Mouse (Mus musculus) thymus, adult 2 months (tissue): ENCODE results near the gene Arhgap20.

Source experiments
- CTCF ChIP-seq: fragments of 200-500 bp; IDR thresholded peaks from 2 replicates; pipeline ENCODE4 v1.5.1; 2012; ENCODE audit warnings: mild to moderate bottlenecking, control low read depth, low read length, moderate library complexity, borderline replicate concordance; ENCODE audit not compliant: control insufficient read depth, poor library complexity, insufficient read depth; ENCODE audit errors: extremely low read depth
- POLR2A ChIP-seq: fragments of 200-500 bp; IDR thresholded peaks from 2 replicates; pipeline ENCODE4 v1.6.1; 2012; ENCODE audit warnings: mild to moderate bottlenecking, low read length, control low read depth, moderate library complexity; ENCODE audit not compliant: control insufficient read depth, poor library complexity, insufficient read depth; ENCODE audit errors: extremely low read depth

DNA sequence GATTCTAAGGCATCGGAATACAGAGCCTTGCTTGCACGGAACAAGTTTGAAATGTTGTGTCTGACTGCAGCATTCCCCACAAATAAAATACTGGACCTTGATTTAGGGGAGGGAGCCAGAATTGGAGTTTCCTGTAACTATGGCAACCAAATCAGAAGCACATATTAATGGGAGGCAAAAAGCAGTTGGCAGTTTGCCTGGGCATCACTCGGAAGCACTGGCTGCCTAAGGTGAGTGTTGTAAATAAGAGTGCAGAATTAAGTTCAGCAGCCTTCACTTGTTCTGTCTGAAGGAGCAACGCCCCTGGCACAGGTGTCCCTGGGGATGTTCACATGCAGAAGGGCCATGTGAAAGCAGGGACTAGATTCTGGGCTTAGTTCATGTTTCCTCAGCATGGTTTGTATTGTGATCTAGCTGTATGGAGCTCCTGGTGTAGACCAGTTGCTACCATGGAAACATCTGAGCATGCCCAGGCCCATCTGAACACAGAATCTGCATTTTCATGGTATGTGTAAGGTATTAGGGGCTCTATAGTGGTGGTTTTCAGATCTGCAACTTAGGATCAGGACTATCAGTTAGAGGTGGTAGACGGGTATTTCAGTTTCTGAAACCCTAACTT, 28.3 kb upstream of the Arhgap20 start:
- TF ChIP-seq POLR2A = no peak
- no peak for TF ChIP-seq CTCF
